Mouse (Mus musculus): Measurements from ENCODE around the gene Pnma1. TPM values are rescaled to one million over a fixed set of nuclear protein-coding genes. Genes with fewer than 3 reads are reported as not detected.

Gene Pnma1
- polyA plus RNA-seq, 1 experiment from 2014 or later = 0.59 TPM

DNA sequence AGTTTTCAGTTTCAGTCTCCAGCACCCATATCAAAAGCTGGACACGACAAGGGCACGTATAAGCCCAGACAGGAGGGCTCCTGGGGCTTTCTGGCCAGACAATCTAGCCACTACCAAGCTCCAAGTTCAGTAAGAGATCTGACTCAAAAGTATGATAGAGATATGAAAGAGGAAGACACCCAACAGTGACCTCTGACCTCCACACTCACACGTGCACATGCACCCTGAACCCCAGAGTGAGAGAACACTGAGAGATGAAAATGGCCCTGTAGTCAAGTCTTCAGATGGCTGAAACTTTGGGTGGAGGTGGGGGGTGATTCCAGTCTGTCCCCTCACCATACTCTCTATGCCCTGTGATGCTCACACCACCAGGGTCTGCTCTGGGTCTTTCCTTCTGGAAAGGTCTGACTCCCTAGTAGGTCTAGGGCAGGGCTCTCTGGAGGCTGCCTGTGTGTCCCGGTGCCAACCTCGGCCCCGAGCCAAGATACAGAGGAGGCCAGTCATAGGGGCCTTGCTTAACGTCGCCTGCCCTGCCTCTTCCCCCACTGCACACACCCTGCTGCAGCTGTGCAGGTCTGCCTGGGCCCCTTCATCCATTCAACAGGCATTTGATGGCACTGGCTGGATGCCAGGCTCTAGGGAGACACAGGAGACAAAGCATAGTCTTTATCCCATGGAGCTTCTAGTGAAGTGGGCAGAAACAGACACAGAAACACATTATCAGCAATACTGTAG lies 32.6 kb upstream of the Pnma1 start:
- Histone ChIP-seq H3K9ac (ENCODE audit: low read length) (peak overlapping the region; percentile 35), H3K4me3 (ENCODE audit: low read length) (no peak overlapping the region), H3K4me1 (ENCODE audit: control insufficient read depth, insufficient read depth, low read length) (peaks cover 72% of the 10 kb centered on the region), H3K27ac (ENCODE audit: low read length) (peak overlapping the region; percentile 77), H3K9me3 (replicated peaks; ENCODE audit: control insufficient read depth, low read length) (no peaks in the 10 kb centered on the region), H3K36me3 (ENCODE audit: control insufficient read depth, insufficient read depth) (no peaks in the 10 kb centered on the region), H3K27me3 (ENCODE audit: control insufficient read depth, insufficient read depth, low read length) (no peaks in the 10 kb centered on the region), H3K4me2 (ENCODE audit: low read depth, low read length) (peak overlapping the region; percentile 27)
- ATAC-seq (replicated peaks; ENCODE audit: extremely low read depth, insufficient read depth, low FRiP score) = peak; percentile 87
- WGBS = 26% methylated on average over 8 of the region's 8 CpGs

DNA sequence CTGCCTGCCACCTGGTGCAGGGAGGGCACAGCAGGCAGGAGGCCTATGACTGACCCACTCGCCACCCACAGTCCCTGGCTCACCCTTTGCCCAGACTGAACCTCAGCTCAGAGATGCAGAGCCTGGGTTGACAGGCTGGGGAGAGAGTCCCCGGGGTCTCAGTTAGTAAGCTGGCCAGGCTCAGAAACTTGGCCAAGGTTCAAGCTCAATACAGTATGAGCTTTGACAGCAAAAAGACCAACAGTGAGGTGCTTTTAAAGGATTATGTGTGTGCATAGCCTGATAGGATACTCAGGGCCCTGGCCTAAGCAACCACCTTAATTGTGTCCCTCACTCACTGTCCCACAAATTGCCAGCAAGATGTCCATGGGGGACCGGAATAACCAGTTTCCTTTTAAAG lies 31.8 kb upstream of the Pnma1 start:
- Histone ChIP-seq H3K36me3 (ENCODE audit: control insufficient read depth, insufficient read depth) (no peaks in the 10 kb centered on the region), H3K27ac (ENCODE audit: low read length) (peak overlapping the region; percentile 70), H3K4me3 (ENCODE audit: low read length) (no peak overlapping the region), H3K4me2 (ENCODE audit: low read depth, low read length) (no peak overlapping the region), H3K9me3 (replicated peaks; ENCODE audit: control insufficient read depth, low read length) (no peaks in the 10 kb centered on the region), H3K9ac (ENCODE audit: low read length) (peak overlapping the region; percentile 49), H3K27me3 (ENCODE audit: control insufficient read depth, insufficient read depth, low read length) (no peaks in the 10 kb centered on the region), H3K4me1 (ENCODE audit: control insufficient read depth, insufficient read depth, low read length) (peaks cover 70% of the 10 kb centered on the region)
- no peak for ATAC-seq (replicated peaks; ENCODE audit: extremely low read depth, insufficient read depth, low FRiP score)
- 39% methylated on average over 3 of the region's 3 CpGs for WGBS

DNA sequence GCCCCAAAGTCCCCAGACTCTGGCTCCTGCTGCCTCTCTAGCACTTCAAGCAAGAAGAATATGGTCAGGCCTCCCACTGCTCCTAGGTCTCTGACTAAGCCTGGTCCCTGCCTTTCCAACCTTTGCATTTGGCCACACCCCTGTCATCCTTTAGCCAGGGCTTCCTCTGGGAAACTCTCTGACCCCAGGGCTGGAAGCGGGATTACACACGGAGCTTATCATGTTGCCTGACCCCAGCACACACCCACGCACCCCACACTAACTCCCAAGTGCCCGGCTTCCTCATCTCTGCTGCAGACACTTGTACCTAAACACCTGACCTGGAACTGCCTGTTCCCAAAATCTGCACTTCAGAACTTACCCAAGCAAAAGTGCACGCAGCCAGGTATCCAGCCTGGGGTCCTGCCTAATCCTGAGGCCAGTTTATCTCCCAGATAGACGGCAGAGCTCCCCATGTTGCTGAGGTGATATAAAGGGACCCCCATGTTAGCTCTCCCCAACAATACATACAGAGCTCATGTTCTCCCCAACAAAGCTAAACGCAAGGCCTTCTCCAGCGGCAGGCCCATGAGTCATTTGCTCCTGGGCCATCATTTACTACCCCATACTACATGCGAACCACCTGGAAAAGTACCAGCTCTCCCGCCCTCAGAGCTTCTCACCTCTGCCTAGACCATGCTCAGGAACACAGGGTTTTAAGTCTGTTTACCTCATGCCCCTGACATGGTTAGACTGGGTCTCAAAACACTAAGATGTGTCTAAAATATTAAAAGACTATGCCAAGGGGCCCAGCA lies 30.6 kb upstream of the Pnma1 start:
- H3K9ac ChIP-seq (ENCODE audit: low read length) = 0 out of 2 replicates have a peak overlapping the region, but pooled peaks have one; percentile 21
- no peak for ATAC-seq (replicated peaks; ENCODE audit: extremely low read depth, insufficient read depth, low FRiP score)
- no peaks in the 10 kb centered on the region for H3K36me3 ChIP-seq (ENCODE audit: control insufficient read depth, insufficient read depth)
- no peaks in the 10 kb centered on the region for H3K9me3 ChIP-seq (replicated peaks; ENCODE audit: control insufficient read depth, low read length)
- no peaks in the 10 kb centered on the region for H3K27me3 ChIP-seq (ENCODE audit: control insufficient read depth, insufficient read depth, low read length)
- no peak overlapping the region for H3K27ac ChIP-seq (ENCODE audit: low read length)
- peaks cover 80% of the 10 kb centered on the region for H3K4me1 ChIP-seq (ENCODE audit: control insufficient read depth, insufficient read depth, low read length)
- no peak overlapping the region for H3K4me2 ChIP-seq (ENCODE audit: low read depth, low read length)
- WGBS = 56% methylated on average over 10 of the region's 10 CpGs
- H3K4me3 ChIP-seq (ENCODE audit: low read length) = no peak overlapping the region

DNA sequence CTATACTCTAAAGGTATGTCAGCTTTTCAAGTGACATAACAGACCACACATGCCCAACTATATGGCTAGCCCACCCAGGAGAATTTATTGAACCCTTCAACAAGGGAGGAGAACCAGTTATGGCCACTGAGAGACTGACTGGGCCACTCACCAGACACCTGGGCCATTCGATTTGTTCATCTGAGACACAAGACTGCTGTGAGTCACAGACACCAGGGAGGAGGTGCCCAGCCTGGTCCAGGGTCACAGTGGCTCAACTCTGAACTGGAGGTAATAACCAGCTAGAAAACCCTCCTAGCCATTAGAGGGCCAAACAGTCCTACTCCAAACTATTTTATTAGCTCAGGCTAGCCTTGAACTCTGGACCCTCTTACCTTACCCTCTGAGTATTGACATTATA lies 29.8 kb upstream of the Pnma1 start:
- no peak for ATAC-seq (replicated peaks; ENCODE audit: extremely low read depth, insufficient read depth, low FRiP score)
- H3K9ac ChIP-seq (ENCODE audit: low read length) = no peak overlapping the region
- WGBS = 41% methylated on average over 1 of the region's 1 CpGs
- no peak overlapping the region; the same call in 1 of the 2 replicates for H3K27ac ChIP-seq (ENCODE audit: low read length)
- H3K9me3 ChIP-seq (replicated peaks; ENCODE audit: control insufficient read depth, low read length) = no peaks in the 10 kb centered on the region
- H3K4me2 ChIP-seq (ENCODE audit: low read depth, low read length) = no peak overlapping the region
- H3K4me3 ChIP-seq (ENCODE audit: low read length) = no peak overlapping the region
- peaks cover 6% of the 10 kb centered on the region for H3K36me3 ChIP-seq (ENCODE audit: control insufficient read depth, insufficient read depth)
- H3K27me3 ChIP-seq (ENCODE audit: control insufficient read depth, insufficient read depth, low read length) = no peaks in the 10 kb centered on the region
- peaks cover 83% of the 10 kb centered on the region for H3K4me1 ChIP-seq (ENCODE audit: control insufficient read depth, insufficient read depth, low read length)

DNA sequence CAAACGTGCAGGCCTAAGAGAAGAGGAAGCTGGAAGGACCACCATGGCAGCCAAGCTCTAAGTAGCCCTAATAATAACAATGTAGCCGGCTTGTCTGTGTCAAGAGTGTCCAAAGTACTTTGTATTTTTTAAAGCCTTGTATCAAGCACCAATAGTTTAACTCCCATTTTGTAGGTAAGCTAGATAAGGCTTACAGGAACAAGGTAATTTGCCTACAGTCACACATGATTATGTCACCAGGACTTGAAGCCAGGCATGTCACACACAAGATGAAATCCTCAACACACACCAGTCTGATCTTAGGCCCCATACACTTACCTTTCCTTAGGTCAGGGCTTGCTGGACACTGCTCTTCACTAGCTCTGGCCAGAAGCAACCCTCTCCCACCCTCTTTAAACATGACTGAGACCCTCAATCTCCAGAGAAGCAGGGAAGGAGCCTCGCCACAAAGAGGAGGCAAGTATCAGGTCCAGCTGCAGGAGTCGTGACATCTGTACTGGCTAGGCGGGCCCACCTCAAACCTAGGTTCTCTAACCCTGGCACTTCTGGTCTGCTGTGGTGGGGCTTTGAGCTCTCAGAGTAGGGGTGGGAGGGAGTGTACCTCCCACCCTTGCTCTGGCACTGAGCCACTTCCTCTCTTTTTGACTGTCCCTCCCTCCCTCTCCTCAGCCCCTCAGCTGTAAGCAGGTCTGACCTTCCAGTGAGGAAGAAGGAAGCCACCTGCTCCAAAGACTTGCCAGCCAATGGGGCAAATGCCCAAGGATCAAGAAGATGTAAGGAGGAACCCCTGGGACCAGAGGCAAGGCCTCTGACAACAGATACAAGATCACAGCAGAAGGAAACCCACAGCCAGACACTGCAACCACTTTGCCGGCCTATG lies 28.8 kb upstream of the Pnma1 start:
- H3K9me3 ChIP-seq (replicated peaks; ENCODE audit: control insufficient read depth, low read length) = no peaks in the 10 kb centered on the region
- H3K4me1 ChIP-seq (ENCODE audit: control insufficient read depth, insufficient read depth, low read length) = peaks cover 82% of the 10 kb centered on the region
- peak overlapping the region; percentile 0; the same call in 1 of the 2 replicates for H3K4me3 ChIP-seq (ENCODE audit: low read length)
- no peak for ATAC-seq (replicated peaks; ENCODE audit: extremely low read depth, insufficient read depth, low FRiP score)
- H3K4me2 ChIP-seq (ENCODE audit: low read depth, low read length) = peak overlapping the region; percentile 77
- H3K36me3 ChIP-seq (ENCODE audit: control insufficient read depth, insufficient read depth) = peaks cover 14% of the 10 kb centered on the region
- 42% methylated on average over 6 of the region's 6 CpGs for WGBS
- peak overlapping the region; percentile 31; the same call in 1 of the 2 replicates for H3K9ac ChIP-seq (ENCODE audit: low read length)
- no peaks in the 10 kb centered on the region for H3K27me3 ChIP-seq (ENCODE audit: control insufficient read depth, insufficient read depth, low read length)
- peak overlapping the region; percentile 94 for H3K27ac ChIP-seq (ENCODE audit: low read length)

DNA sequence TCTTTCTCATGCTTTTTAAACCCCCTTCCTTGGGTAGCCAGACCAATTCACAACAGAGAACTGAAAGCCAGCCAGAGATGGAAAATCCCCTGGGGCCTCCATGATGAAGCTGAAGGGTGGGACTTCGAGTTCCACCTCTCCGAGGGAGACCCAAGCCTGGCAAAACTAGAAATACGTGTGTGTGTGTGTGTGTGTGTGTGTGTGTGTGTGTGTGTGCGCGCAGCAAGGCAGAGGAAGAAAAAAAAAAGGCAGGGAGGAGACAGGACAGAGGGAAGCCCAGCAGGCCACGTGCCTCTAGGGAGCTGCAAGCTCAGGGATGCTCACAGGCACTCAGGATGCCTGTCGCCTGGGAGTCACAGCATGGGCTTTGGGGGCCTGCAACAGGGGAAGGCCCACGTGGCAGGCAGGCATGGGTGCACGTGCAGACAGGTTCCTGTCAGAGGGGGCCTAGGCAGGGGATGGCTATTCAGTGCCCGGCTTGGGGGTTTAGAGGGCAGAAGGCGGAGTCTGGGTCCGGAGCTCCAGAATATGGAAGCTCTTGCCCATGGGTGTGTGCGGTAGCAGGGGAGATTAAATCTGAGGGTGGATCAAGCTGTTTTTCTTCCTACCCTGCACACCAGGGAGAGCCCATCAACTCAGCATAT lies 28.0 kb upstream of the Pnma1 start:
- Histone ChIP-seq H3K4me3 (ENCODE audit: low read length) (peak overlapping the region; percentile 53), H3K9me3 (replicated peaks; ENCODE audit: control insufficient read depth, low read length) (no peaks in the 10 kb centered on the region), H3K4me2 (ENCODE audit: low read depth, low read length) (peak overlapping the region; percentile 77), H3K4me1 (ENCODE audit: control insufficient read depth, insufficient read depth, low read length) (peaks cover 74% of the 10 kb centered on the region), H3K36me3 (ENCODE audit: control insufficient read depth, insufficient read depth) (peaks cover 15% of the 10 kb centered on the region), H3K9ac (ENCODE audit: low read length) (peak overlapping the region; percentile 80), H3K27me3 (ENCODE audit: control insufficient read depth, insufficient read depth, low read length) (no peaks in the 10 kb centered on the region), H3K27ac (ENCODE audit: low read length) (peak overlapping the region; percentile 94)
- no peak for ATAC-seq (replicated peaks; ENCODE audit: extremely low read depth, insufficient read depth, low FRiP score)
- WGBS = 8% methylated on average over 12 of the region's 13 CpGs

DNA sequence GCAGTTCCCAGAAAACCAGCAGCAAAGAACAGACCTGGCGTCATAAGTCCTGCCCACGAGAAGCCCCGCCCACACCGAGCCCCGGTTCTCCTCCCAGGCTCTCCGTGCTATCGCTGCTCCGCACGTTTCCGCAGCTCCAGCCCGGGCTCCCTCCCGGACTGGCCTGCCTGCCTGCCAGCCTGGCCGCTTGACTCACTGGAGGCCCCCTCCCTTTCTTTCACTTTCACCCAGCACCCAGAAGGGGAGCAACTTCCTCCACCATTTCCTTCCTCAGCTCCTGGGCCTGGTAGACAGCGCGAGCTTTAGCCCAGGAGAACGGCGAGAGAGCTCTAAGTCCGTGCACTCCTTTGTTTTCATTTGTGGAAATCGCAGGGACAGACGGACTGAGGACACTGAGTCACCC lies 27.4 kb upstream of the Pnma1 start:
- under 1% methylated on average over 20 of the region's 20 CpGs for WGBS

DNA sequence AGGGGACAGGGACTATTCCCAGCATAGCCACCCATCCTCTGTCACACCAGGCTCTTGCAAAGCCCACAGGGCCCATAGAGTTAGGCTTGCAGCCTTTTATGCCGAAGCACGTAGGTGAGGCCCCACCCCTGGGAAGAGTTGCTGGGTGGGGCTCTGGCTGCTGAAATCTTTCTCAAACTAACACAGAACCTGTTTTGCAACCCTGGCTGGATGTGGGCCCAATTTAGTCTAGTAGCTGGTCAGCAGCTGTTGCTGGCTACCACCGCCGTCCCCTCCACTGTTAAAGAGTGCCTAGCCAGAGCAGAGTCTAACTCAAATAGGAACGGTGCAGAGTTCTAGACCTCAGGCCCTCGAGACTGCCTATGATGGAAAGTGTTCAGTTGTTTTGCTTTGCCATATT lies 26.6 kb upstream of the Pnma1 start:
- peaks cover 20% of the 10 kb centered on the region for H3K36me3 ChIP-seq (ENCODE audit: control insufficient read depth, insufficient read depth)
- H3K27me3 ChIP-seq (ENCODE audit: control insufficient read depth, insufficient read depth, low read length) = no peaks in the 10 kb centered on the region
- peak overlapping the region; percentile 94 for H3K27ac ChIP-seq (ENCODE audit: low read length)
- peaks cover 60% of the 10 kb centered on the region for H3K4me1 ChIP-seq (ENCODE audit: control insufficient read depth, insufficient read depth, low read length)
- H3K4me3 ChIP-seq (ENCODE audit: low read length) = no peak overlapping the region
- H3K4me2 ChIP-seq (ENCODE audit: low read depth, low read length) = peak overlapping the region; percentile 77
- peak overlapping the region; percentile 80; the same call in 1 of the 2 replicates for H3K9ac ChIP-seq (ENCODE audit: low read length)
- WGBS = 73% methylated on average over 6 of the region's 6 CpGs
- no peak for ATAC-seq (replicated peaks; ENCODE audit: extremely low read depth, insufficient read depth, low FRiP score)
- H3K9me3 ChIP-seq (replicated peaks; ENCODE audit: control insufficient read depth, low read length) = no peaks in the 10 kb centered on the region

More for the DNA sequence above, 27.4 kb upstream of the Pnma1 start:
- H3K36me3 ChIP-seq (ENCODE audit: control insufficient read depth, insufficient read depth) = peaks cover 20% of the 10 kb centered on the region
- H3K27me3 ChIP-seq (ENCODE audit: control insufficient read depth, insufficient read depth, low read length) = no peaks in the 10 kb centered on the region
- ATAC-seq (replicated peaks; ENCODE audit: extremely low read depth, insufficient read depth, low FRiP score) = peak; percentile 82
- H3K9ac ChIP-seq (ENCODE audit: low read length) = peak overlapping the region; percentile 80
- H3K4me3 ChIP-seq (ENCODE audit: low read length) = peak overlapping the region; percentile 53
- no peaks in the 10 kb centered on the region for H3K9me3 ChIP-seq (replicated peaks; ENCODE audit: control insufficient read depth, low read length)
- H3K27ac ChIP-seq (ENCODE audit: low read length) = peak overlapping the region; percentile 94
- peaks cover 68% of the 10 kb centered on the region for H3K4me1 ChIP-seq (ENCODE audit: control insufficient read depth, insufficient read depth, low read length)
- H3K4me2 ChIP-seq (ENCODE audit: low read depth, low read length) = peak overlapping the region; percentile 77
